Mouse (Mus musculus) gastrocnemius, postnatal 4 days (tissue): Measurements from ENCODE around the gene Gtf2i. TPM values are rescaled to one million over a fixed set of nuclear protein-coding genes. Genes with fewer than 3 reads are reported as not detected.

ENCODE experiments used
- DNase-seq, 2 experiments: peaks; one replicate each; pipeline ENCODE4 v3.0.0; 2021 to 2022; ENCODE audit warnings: low spot score in 2 of 2, mixed read lengths in 2 of 2
- total RNA-seq, 2 experiments: library from RNA; stranded (reverse); gene quantifications; 2 replicates each; pipeline ENCODE4 v1.2.3; 2021

Gtf2i gene
- total RNA-seq, 2 experiments from 2014 or later, result 167 to 182 TPM

GRCm38 (mm10) chr5:134323869-134324268 lies 9.3 kb upstream of the Gtf2i start:
- DNase-seq, result no peak

GRCm38 (mm10) chr5:134323311-134323710 lies 8.8 kb upstream of the Gtf2i start:
- DNase-seq, result no peak

- DNase-seq, result no peak
Observed at GRCm38 (mm10) chr5:134322355-134322754, 7.8 kb upstream of the Gtf2i start.

GRCm38 (mm10) chr5:134321699-134322098 lies 7.1 kb upstream of the Gtf2i start:
- DNase-seq, result no peak

- DNase-seq, result no peak
Observed at GRCm38 (mm10) chr5:134318903-134319302, 4.3 kb upstream of the Gtf2i start.

GRCm38 (mm10) chr5:134316721-134317120 lies 2.2 kb upstream of the Gtf2i start:
- DNase-seq, result no peak

- peak; percentile 41 to 71 for DNase-seq
Observed at GRCm38 (mm10) chr5:134315623-134316350, 1.2 kb upstream of the Gtf2i start.

- peak; percentile 55 to 64 for DNase-seq
Observed at GRCm38 (mm10) chr5:134314068-134314674, 389 bp downstream of the Gtf2i start.

GRCm38 (mm10) chr5:134313451-134314067 lies 1.0 kb downstream of the Gtf2i start:
- peak; percentile 93 to 96 for DNase-seq

- no peak for DNase-seq
Observed at GRCm38 (mm10) chr5:134312691-134313450, 1.7 kb downstream of the Gtf2i start.

GRCm38 (mm10) chr5:134311894-134312411 lies 2.6 kb downstream of the Gtf2i start:
- no peak for DNase-seq

- DNase-seq, result no peak
Observed at GRCm38 (mm10) chr5:134310201-134310600, 4.4 kb downstream of the Gtf2i start.

- DNase-seq, result no peak
Observed at GRCm38 (mm10) chr5:134309345-134309744, 5.2 kb downstream of the Gtf2i start.

GRCm38 (mm10) chr5:134304639-134305038 lies 9.9 kb downstream of the Gtf2i start:
- no peak for DNase-seq

GRCm38 (mm10) chr5:134295277-134296050 lies 19.1 kb downstream of the Gtf2i start:
- DNase-seq, result no peak

- no peak for DNase-seq
Observed at GRCm38 (mm10) chr5:134294606-134295005, 20.0 kb downstream of the Gtf2i start.

GRCm38 (mm10) chr5:134291096-134291495 lies 23.5 kb downstream of the Gtf2i start:
- DNase-seq, result no peak

- no peak for DNase-seq
Observed at GRCm38 (mm10) chr5:134289935-134290560, 24.5 kb downstream of the Gtf2i start.

- DNase-seq, result no peak
Observed at GRCm38 (mm10) chr5:134288071-134288470, 26.5 kb downstream of the Gtf2i start.

GRCm38 (mm10) chr5:134284921-134285320 lies 29.6 kb downstream of the Gtf2i start:
- no peak for DNase-seq
